Mouse (Mus musculus) midbrain, embryonic 10.5 days (tissue): Measurements from ENCODE around the gene Atp2a1. TPM values are rescaled to one million over a fixed set of nuclear protein-coding genes. Genes with fewer than 3 reads are reported as not detected.

Experiments used
- DNase-seq: peaks from one replicate; pipeline ENCODE4 v3.0.0-alpha.2; 2017; ENCODE audit warnings: low spot score
- H3K27ac ChIP-seq: fragments of 300-500 bp; sonication (generic); replicated peaks from 2 replicates; pipeline ENCODE4 v1.5.1; 2016; ENCODE audit warnings: mild to moderate bottlenecking
- H3K27me3 ChIP-seq: fragments of 300-500 bp; sonication (generic); 2 replicates; pipeline ENCODE4 v1.6.1; 2016; ENCODE audit warnings: low read depth, mild to moderate bottlenecking; ENCODE audit not compliant: poor library complexity, severe bottlenecking
- H3K36me3 ChIP-seq: fragments of 300-500 bp; sonication (generic); 2 replicates; pipeline ENCODE4 v1.6.1; 2016; ENCODE audit warnings: mild to moderate bottlenecking, moderate library complexity
- H3K4me1 ChIP-seq: fragments of 300-500 bp; sonication (generic); 2 replicates; pipeline ENCODE4 v1.6.1; 2016
- H3K4me3 ChIP-seq: fragments of 300-500 bp; sonication (generic); 2 replicates; pipeline ENCODE4 v1.5.1; 2016; ENCODE audit warnings: mild to moderate bottlenecking, moderate library complexity
- H3K9me3 ChIP-seq: fragments of 300-500 bp; sonication (generic); replicated peaks from 2 replicates; pipeline ENCODE4 v1.6.1; 2016; ENCODE audit warnings: mild to moderate bottlenecking
- WGBS: fragments of 180-500 bp; shearing (Covaris S2); methylation state at CpG from one replicate; pipeline ENCODE4 v1.1.7; 2016; 5-methylcytosine and 5-hydroxymethylcytosine counted together
- polyA plus RNA-seq: library from polyadenylated mRNA; unstranded; fragments of >200 nt; fragmentation: Nextera tagmentation; extraction: Ambion mirVana; gene quantifications from 2 replicates; pipeline ENCODE4 v1.2.1, GENCODE M21; 2016

Atp2a1 gene
- polyA plus RNA-seq, 1 experiment from 2014 or later = 0.28 TPM

GRCm38 (mm10) chr7:126470077-126470476 lies 7.2 kb upstream of the Atp2a1 start:
- 92% methylated on average over 6 of the region's 6 CpGs for WGBS
- Histone ChIP-seq H3K9me3 (no peaks in the 10 kb centered on the region), H3K36me3 (peaks cover 75% of the 10 kb centered on the region), H3K27me3 (no peaks in the 10 kb centered on the region), H3K4me3 (no peak overlapping the region), H3K27ac (no peak overlapping the region), H3K4me1 (peaks cover 18% of the 10 kb centered on the region)
- DNase-seq = no peak

- WGBS = 94% methylated on average over 18 of the region's 18 CpGs
- Histone ChIP-seq H3K36me3 (peaks cover 75% of the 10 kb centered on the region), H3K4me1 (peaks cover 5% of the 10 kb centered on the region; the same call in 1 of the 2 replicates), H3K4me3 (no peak overlapping the region), H3K27ac (no peak overlapping the region), H3K27me3 (0 out of 2 replicates have a peak, but pooled peaks cover under 1% of the 10 kb centered on the region), H3K9me3 (no peaks in the 10 kb centered on the region)
- no peak for DNase-seq
These were observed 5.1 kb upstream of the Atp2a1 start for GRCm38 (mm10) chr7:126467834-126468627.

GRCm38 (mm10) chr7:126467271-126467670 lies 4.4 kb upstream of the Atp2a1 start:
- WGBS = 70% methylated on average over 5 of the region's 5 CpGs
- no peak overlapping the region for H3K4me3 ChIP-seq
- H3K4me1 ChIP-seq = peaks cover 7% of the 10 kb centered on the region; the same call in 1 of the 2 replicates
- 0 out of 2 replicates have a peak, but pooled peaks cover 4% of the 10 kb centered on the region for H3K27me3 ChIP-seq
- H3K9me3 ChIP-seq = no peaks in the 10 kb centered on the region
- H3K27ac ChIP-seq = no peak overlapping the region
- H3K36me3 ChIP-seq = peaks cover 67% of the 10 kb centered on the region
- peak; percentile 40 for DNase-seq

- Histone ChIP-seq H3K27ac (no peak overlapping the region), H3K4me3 (no peak overlapping the region), H3K4me1 (peaks cover 7% of the 10 kb centered on the region; the same call in 1 of the 2 replicates), H3K27me3 (0 out of 2 replicates have a peak, but pooled peaks cover 4% of the 10 kb centered on the region), H3K9me3 (no peaks in the 10 kb centered on the region), H3K36me3 (peaks cover 61% of the 10 kb centered on the region)
- no peak for DNase-seq
- 92% methylated on average over 5 of the region's 5 CpGs for WGBS
These were observed 3.8 kb upstream of the Atp2a1 start for GRCm38 (mm10) chr7:126466707-126467106.

- Histone ChIP-seq H3K4me3 (no peak overlapping the region), H3K27me3 (0 out of 2 replicates have a peak, but pooled peaks cover 4% of the 10 kb centered on the region), H3K4me1 (peaks cover 7% of the 10 kb centered on the region; the same call in 1 of the 2 replicates), H3K9me3 (no peaks in the 10 kb centered on the region), H3K27ac (no peak overlapping the region), H3K36me3 (peaks cover 56% of the 10 kb centered on the region)
- WGBS = 87% methylated on average over 9 of the region's 9 CpGs
- DNase-seq = no peak
These were observed 3.2 kb upstream of the Atp2a1 start for GRCm38 (mm10) chr7:126466116-126466515.

GRCm38 (mm10) chr7:126465246-126466030 lies 2.5 kb upstream of the Atp2a1 start:
- Histone ChIP-seq H3K4me1 (peaks cover 9% of the 10 kb centered on the region; the same call in 1 of the 2 replicates), H3K4me3 (no peak overlapping the region), H3K27ac (no peak overlapping the region), H3K9me3 (no peaks in the 10 kb centered on the region), H3K36me3 (peaks cover 49% of the 10 kb centered on the region), H3K27me3 (0 out of 2 replicates have a peak, but pooled peaks cover 4% of the 10 kb centered on the region)
- WGBS = 65% methylated on average over 7 of the region's 7 CpGs
- no peak for DNase-seq

GRCm38 (mm10) chr7:126464836-126465235 lies 1.9 kb upstream of the Atp2a1 start:
- Histone ChIP-seq H3K27ac (no peak overlapping the region), H3K36me3 (peaks cover 43% of the 10 kb centered on the region), H3K9me3 (no peaks in the 10 kb centered on the region), H3K4me1 (peaks cover 9% of the 10 kb centered on the region; the same call in 1 of the 2 replicates), H3K4me3 (no peak overlapping the region), H3K27me3 (0 out of 2 replicates have a peak, but pooled peaks cover 4% of the 10 kb centered on the region)
- DNase-seq = no peak
- 46% methylated on average over 5 of the region's 5 CpGs for WGBS

GRCm38 (mm10) chr7:126464121-126464520 lies 1.2 kb upstream of the Atp2a1 start:
- peaks cover 36% of the 10 kb centered on the region for H3K36me3 ChIP-seq
- no peak for DNase-seq
- H3K27me3 ChIP-seq = 0 out of 2 replicates have a peak, but pooled peaks cover 4% of the 10 kb centered on the region
- H3K4me3 ChIP-seq = no peak overlapping the region
- no peaks in the 10 kb centered on the region for H3K9me3 ChIP-seq
- H3K27ac ChIP-seq = no peak overlapping the region
- peaks cover 9% of the 10 kb centered on the region; the same call in 1 of the 2 replicates for H3K4me1 ChIP-seq
- WGBS = 54% methylated on average over 4 of the region's 4 CpGs

- Histone ChIP-seq H3K4me3 (no peak overlapping the region), H3K27me3 (0 out of 2 replicates have a peak, but pooled peaks cover 4% of the 10 kb centered on the region), H3K36me3 (peaks cover 30% of the 10 kb centered on the region), H3K4me1 (peaks cover 9% of the 10 kb centered on the region; the same call in 1 of the 2 replicates), H3K27ac (no peak overlapping the region), H3K9me3 (no peaks in the 10 kb centered on the region)
- 60% methylated on average over 4 of the region's 4 CpGs for WGBS
- DNase-seq = no peak
These were observed 639 bp upstream of the Atp2a1 start for GRCm38 (mm10) chr7:126463547-126463946.

GRCm38 (mm10) chr7:126461626-126462025 lies 1.3 kb downstream of the Atp2a1 start:
- Histone ChIP-seq H3K4me1 (peaks cover 9% of the 10 kb centered on the region; the same call in 1 of the 2 replicates), H3K27me3 (0 out of 2 replicates have a peak, but pooled peaks cover 4% of the 10 kb centered on the region), H3K36me3 (peaks cover 11% of the 10 kb centered on the region), H3K9me3 (no peaks in the 10 kb centered on the region), H3K4me3 (no peak overlapping the region), H3K27ac (no peak overlapping the region)
- 62% methylated on average over 3 of the region's 3 CpGs for WGBS
- DNase-seq = no peak

GRCm38 (mm10) chr7:126460623-126461399 lies 2.1 kb downstream of the Atp2a1 start:
- Histone ChIP-seq H3K4me1 (peaks cover 9% of the 10 kb centered on the region; the same call in 1 of the 2 replicates), H3K9me3 (no peaks in the 10 kb centered on the region), H3K27ac (no peak overlapping the region; the same call in 1 of the 2 replicates), H3K27me3 (0 out of 2 replicates have a peak, but pooled peaks cover 4% of the 10 kb centered on the region), H3K36me3 (0 out of 2 replicates have a peak, but pooled peaks cover 2% of the 10 kb centered on the region), H3K4me3 (no peak overlapping the region)
- WGBS = 58% methylated on average over 10 of the region's 10 CpGs
- DNase-seq = no peak
